Mouse (Mus musculus) megakaryocyte, embryonic 14.5 days (primary cell): Measurements from ENCODE around the gene Unc93a.
"Not testable (repeated sequence)": the region's sequence is repeated elsewhere in the genome, so short reads cannot be mapped to it uniquely, and the experiment has no call there.

Experiments
- FLI1 ChIP-seq: IDR thresholded peaks from 2 replicates; pipeline ENCODE4 v1.6.1; 2012; ENCODE audit warnings: low read length, inconsistent platforms, mixed read lengths
- GATA1 ChIP-seq: IDR thresholded peaks from 3 replicates; pipeline ENCODE4 v1.6.1; 2012; ENCODE audit warnings: mixed read lengths, low read length, inconsistent platforms, borderline replicate concordance

- not testable (repeated sequence) for TF ChIP-seq FLI1, GATA1
These were observed 1.7 kb downstream of the Unc93a start for GRCm38 (mm10) chr17:13129737-13130465.
